Mouse (Mus musculus) heart, postnatal 0 days (tissue): ENCODE results near the gene Cntnap3.

Experiments
- CTCF ChIP-seq: IDR thresholded peaks from 2 replicates; pipeline ENCODE4 v1.5.1; 2016; ENCODE audit warnings: antibody characterized with exemption, control low read depth, low read depth
- EP300 ChIP-seq: IDR thresholded peaks from 2 replicates; pipeline ENCODE4 v1.6.1; 2016; ENCODE audit warnings: antibody characterized with exemption, low read depth

GRCm38 (mm10) chr13:64903585-64904208, at the start of gene Cntnap3:
- no peak for TF ChIP-seq CTCF
- no peak for TF ChIP-seq EP300
